ENCODE assay signal across 27 mouse cellular contexts in genomic region chr14:49337011-49337410, GRCm38 (mm10).
DNase-seq lines count a peak whose midpoint lies in the region; ATAC-seq lines count a peak whose summit lies in the region.
"Had no signal": no experiment of that assay in that cellular context is flagged by ENCODE, and none has a peak within 500 bp of the region (broad histone marks: within the 10 kb centered on the region; RNA-seq: fewer than 3 reads in every experiment).

No protein-coding gene starts in this region.

- no peak for ATAC-seq in kidney, embryonic 14.5 days (ENCODE audit: low FRiP score, low TSS enrichment)
- ATAC-seq in hindbrain, embryonic 14.5 days (ENCODE audit: low FRiP score): no peak
- ATAC-seq: forebrain, embryonic 15.5 days; hindbrain, embryonic 16.5 days; Patski had no signal

- WGBS in kidney, embryonic 14.5 days: 66% methylated on average over 4 of the region's 4 CpGs
- 80% methylated on average over 4 of the region's 4 CpGs for WGBS in hindbrain, embryonic 14.5 days

- no peaks in the 10 kb centered on the region for H3K36me3 ChIP-seq in kidney, embryonic 14.5 days (ENCODE audit: control insufficient read depth, insufficient read depth, low read length)
- H3K36me3 ChIP-seq in hindbrain, embryonic 14.5 days (replicated peaks; ENCODE audit: control insufficient read depth, insufficient read depth): no peaks in the 10 kb centered on the region
- H3K36me3 ChIP-seq: embryonic facial prominence, embryonic 10.5 days; embryonic facial prominence, embryonic 13.5 days; forebrain, embryonic 12.5 days; forebrain, embryonic 15.5 days; G1E; heart, embryonic 10.5 days; hindbrain, embryonic 12.5 days had no signal

- peak; percentile 52 for DNase-seq in kidney, adult 11 months
- DNase-seq in kidney, adult 8-10 months: peak; percentile 59 to 63
- peak; percentile 43 for DNase-seq in kidney, postnatal 10 days
- peak; percentile 53 to 64 for DNase-seq in kidney, postnatal 36 days
- no peak for DNase-seq in neural tube, embryonic 10.5 days (ENCODE audit: extremely low spot score, low spot score)
- no peak for DNase-seq in hindbrain, embryonic 14.5 days (ENCODE audit: low spot score)
- DNase-seq: adrenal gland, postnatal 10 days; adrenal gland, postnatal 36 days; B cell, adult 2 months; cerebellum, adult 2 months; cerebellum, adult 9-11 months; cerebellum, postnatal 25 days; embryo, embryonic 11 days; gastrocnemius, postnatal 25 days; heart, adult 2 months had no signal

- H3K4me3 ChIP-seq in kidney, embryonic 14.5 days (ENCODE audit: low read length): no peak overlapping the region
- H3K4me3 ChIP-seq in hindbrain, embryonic 14.5 days (replicated peaks; ENCODE audit: low read length): no peak overlapping the region
- H3K4me3 ChIP-seq: embryonic facial prominence, embryonic 10.5 days; embryonic facial prominence, embryonic 13.5 days; erythroblast, embryonic 14.5 days; forebrain, embryonic 12.5 days; forebrain, embryonic 15.5 days; heart, adult 2 months; heart, embryonic 10.5 days; hindbrain, embryonic 12.5 days had no signal

- no peak overlapping the region for H3K9ac ChIP-seq in kidney, embryonic 14.5 days (ENCODE audit: low read depth, low read length)
- H3K9ac ChIP-seq in hindbrain, embryonic 14.5 days: no peak overlapping the region
- H3K9ac ChIP-seq: embryonic facial prominence, embryonic 13.5 days; forebrain, embryonic 12.5 days; forebrain, embryonic 15.5 days; hindbrain, embryonic 12.5 days had no signal

- no peak overlapping the region for H3K4me2 ChIP-seq in kidney, embryonic 14.5 days (replicated peaks; ENCODE audit: low read depth, low read length)
- H3K4me2 ChIP-seq in hindbrain, embryonic 14.5 days (replicated peaks): no peak overlapping the region
- H3K4me2 ChIP-seq: embryonic facial prominence, embryonic 13.5 days; forebrain, embryonic 12.5 days; forebrain, embryonic 15.5 days; hindbrain, embryonic 12.5 days had no signal

- H3K9me3 ChIP-seq in kidney, embryonic 14.5 days (ENCODE audit: control insufficient read depth, low read length): no peaks in the 10 kb centered on the region
- no peaks in the 10 kb centered on the region for H3K9me3 ChIP-seq in hindbrain, embryonic 14.5 days (ENCODE audit: control insufficient read depth, low read length)
- H3K9me3 ChIP-seq: embryonic facial prominence, embryonic 10.5 days; embryonic facial prominence, embryonic 13.5 days; forebrain, embryonic 12.5 days; forebrain, embryonic 15.5 days; G1E; heart, embryonic 10.5 days; hindbrain, embryonic 12.5 days had no signal

- no peak overlapping the region for H3K27ac ChIP-seq in kidney, embryonic 14.5 days (ENCODE audit: low read depth, low read length)
- no peak overlapping the region for H3K27ac ChIP-seq in hindbrain, embryonic 14.5 days
- H3K27ac ChIP-seq: embryonic facial prominence, embryonic 10.5 days; embryonic facial prominence, embryonic 13.5 days; forebrain, embryonic 12.5 days; forebrain, embryonic 15.5 days; heart, adult 2 months; heart, embryonic 10.5 days; hindbrain, embryonic 12.5 days had no signal

- no peaks in the 10 kb centered on the region for H3K27me3 ChIP-seq in kidney, embryonic 14.5 days (ENCODE audit: control insufficient read depth, insufficient read depth, low read length)
- H3K27me3 ChIP-seq in hindbrain, embryonic 14.5 days (ENCODE audit: control insufficient read depth, insufficient read depth, low read length): no peaks in the 10 kb centered on the region
- H3K27me3 ChIP-seq: CH12.LX; embryonic facial prominence, embryonic 13.5 days; forebrain, embryonic 12.5 days; forebrain, embryonic 15.5 days; hindbrain, embryonic 12.5 days; Patski had no signal

- H3K4me1 ChIP-seq in kidney, embryonic 14.5 days (ENCODE audit: control insufficient read depth, insufficient read depth, low read length): no peaks in the 10 kb centered on the region
- H3K4me1 ChIP-seq in hindbrain, embryonic 14.5 days (replicated peaks; ENCODE audit: control insufficient read depth, insufficient read depth, low read length): no peaks in the 10 kb centered on the region; the same call in 1 of the 2 replicates
- H3K4me1 ChIP-seq: embryonic facial prominence, embryonic 10.5 days; embryonic facial prominence, embryonic 13.5 days; forebrain, embryonic 12.5 days; forebrain, embryonic 15.5 days; heart, embryonic 10.5 days; hindbrain, embryonic 12.5 days had no signal

Comparison
In these comparisons a context has a peak if more than half of its experiments do, and no peak if none do; other contexts are left out.
1. DNase-seq: peak in kidney, adult 11 months (single experiment), kidney, adult 8-10 months (2 of 2), kidney, postnatal 10 days (single experiment) and kidney, postnatal 36 days (2 of 2); none in neural tube, embryonic 10.5 days (single experiment) and hindbrain, embryonic 14.5 days (single experiment).